In genomic region chr4:105133350-105134050, GRCm38 (mm10) we compare ENCODE assay signal across 1 mouse cellular context.
TF ChIP-seq lines count a peak whose summit lies in the region.

No protein-coding gene starts in this region.

TF ChIP-seq in myocyte, 11 proteins besides CTCF, POLR2A, EP300 and RAD21 (continued from another document):
- TF ChIP-seq CEBPB (IDR thresholded peaks at IDR 0.05; ENCODE audit: insufficient read depth, poor library complexity, severe bottlenecking) (no peak), E2F4 (IDR thresholded peaks at IDR 0.05; ENCODE audit: insufficient read depth) (no peak), TCF3 (IDR thresholded peaks at IDR 0.05; ENCODE audit: insufficient read length, low read depth) (peak; percentile 9), SRF (IDR thresholded peaks at IDR 0.05; ENCODE audit: control insufficient read depth, insufficient read length, low read depth) (no peak), USF1 (IDR thresholded peaks at IDR 0.05; ENCODE audit: low read depth) (peak; percentile 49), REST (IDR thresholded peaks at IDR 0.05; ENCODE audit: insufficient read depth, insufficient read length) (no peak), MAX (IDR thresholded peaks at IDR 0.05; ENCODE audit: low read depth) (no peak), TCF12 (IDR thresholded peaks at IDR 0.05; ENCODE audit: insufficient read depth, poor library complexity, severe bottlenecking) (peak; percentile 13)
